Mouse (Mus musculus) adipocyte (in vitro differentiated cells): ENCODE data around the gene Dnajb1.

Experiments
- DNase-seq: peaks from one replicate; pipeline ENCODE4 v3.0.0-alpha.2; 2016; ENCODE audit warnings: low spot score

Gene Dnajb1

GRCm38 (mm10) chr8:83611921-83612320 is 3.9 kb downstream of the Dnajb1 start:
- DNase-seq = no peak

DNA sequence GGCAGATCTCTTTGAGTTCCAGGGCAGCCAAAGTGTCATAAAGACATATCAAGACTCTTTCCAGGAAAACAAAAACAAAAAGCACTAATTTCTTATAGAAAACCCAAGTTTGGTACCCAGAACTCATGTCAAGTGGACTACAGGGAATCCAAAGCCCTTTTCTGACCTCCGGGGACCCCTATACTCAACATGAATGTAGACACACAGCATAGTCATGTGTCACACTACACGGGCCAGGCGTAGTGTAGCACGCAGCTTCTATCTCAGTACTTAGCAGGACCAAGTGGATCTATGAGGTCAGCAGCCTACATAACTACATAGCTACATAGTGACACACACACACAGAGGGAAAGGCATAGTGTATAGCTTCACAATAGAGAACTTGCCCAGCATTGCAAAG is 5.7 kb downstream of the Dnajb1 start:
- DNase-seq = no peak

- no peak for DNase-seq
Measured at GRCm38 (mm10) chr8:83616625-83617024, 8.6 kb downstream of the Dnajb1 start.

DNA sequence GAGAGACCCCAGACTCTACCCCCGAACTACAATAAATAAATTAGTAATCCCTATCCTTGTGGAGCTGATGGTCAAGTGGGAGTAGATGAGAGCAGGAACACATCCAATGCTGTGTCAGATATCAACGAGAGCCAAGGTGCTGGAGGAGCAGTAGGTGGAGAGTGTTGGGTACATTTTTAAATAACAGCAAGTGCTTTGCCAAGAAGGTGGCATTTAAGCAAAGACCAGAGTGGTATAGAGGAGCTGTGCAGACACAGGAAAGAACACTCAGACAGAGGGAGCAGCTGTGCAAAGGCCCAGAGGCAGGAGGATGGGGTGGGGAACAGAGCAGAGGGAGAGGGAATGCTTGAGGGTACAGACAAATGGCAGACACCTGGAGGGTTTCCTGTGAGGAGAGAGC is 9.1 kb downstream of the Dnajb1 start:
- DNase-seq = no peak

DNA sequence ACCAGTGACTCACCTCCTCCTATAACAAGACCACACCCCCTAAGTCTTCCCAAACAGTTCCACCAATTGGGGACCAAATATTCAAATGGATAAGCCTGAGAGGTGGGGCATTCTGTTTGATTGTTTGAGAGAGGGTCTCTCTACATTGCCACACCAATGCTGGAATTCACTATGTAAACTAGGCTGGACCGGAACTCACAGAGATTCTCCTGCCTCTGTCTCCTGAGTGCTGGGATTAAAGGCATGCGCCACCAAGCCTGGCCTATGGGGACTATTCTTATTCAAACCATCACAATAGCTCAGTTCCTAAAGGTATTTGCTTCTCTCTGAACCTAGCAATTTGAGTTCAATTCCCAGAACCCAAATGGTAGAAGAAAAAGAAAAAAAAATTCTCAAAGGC is 10.6 kb downstream of the Dnajb1 start:
- no peak for DNase-seq

DNA sequence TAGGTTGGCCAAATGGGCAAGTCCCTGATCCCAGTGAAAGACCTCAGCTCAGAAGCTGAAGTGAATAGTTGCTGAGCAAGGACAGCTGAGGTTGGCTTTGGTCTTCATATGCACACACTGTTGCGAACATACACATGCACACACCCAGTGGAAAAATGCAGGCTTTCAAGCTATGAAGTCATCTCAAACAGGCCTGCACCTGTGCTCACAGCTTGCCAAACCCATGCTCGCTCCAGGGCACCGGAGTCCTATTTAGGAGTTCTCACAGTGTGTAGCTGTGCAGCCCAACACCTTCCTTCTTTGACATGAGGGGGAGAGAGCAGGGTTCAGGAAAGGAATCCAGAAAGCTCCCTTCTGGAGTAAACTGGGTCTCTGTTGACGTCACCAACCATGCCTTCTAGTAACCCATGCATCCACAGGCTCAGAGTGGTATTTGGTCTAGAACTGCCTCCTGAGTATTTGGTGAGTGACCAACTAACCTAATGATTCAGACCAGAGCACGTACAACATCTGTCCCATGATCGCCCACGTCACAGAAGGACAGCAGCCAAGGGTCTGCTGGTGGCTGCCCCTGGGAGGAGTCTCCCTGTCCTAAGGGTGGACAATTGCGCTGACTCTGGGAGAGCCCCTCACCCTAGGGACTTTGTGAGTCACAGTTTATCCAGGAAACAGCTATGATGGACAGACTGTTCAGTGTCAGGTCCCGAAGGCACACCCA is 11.7 kb downstream of the Dnajb1 start:
- no peak for DNase-seq

DNA sequence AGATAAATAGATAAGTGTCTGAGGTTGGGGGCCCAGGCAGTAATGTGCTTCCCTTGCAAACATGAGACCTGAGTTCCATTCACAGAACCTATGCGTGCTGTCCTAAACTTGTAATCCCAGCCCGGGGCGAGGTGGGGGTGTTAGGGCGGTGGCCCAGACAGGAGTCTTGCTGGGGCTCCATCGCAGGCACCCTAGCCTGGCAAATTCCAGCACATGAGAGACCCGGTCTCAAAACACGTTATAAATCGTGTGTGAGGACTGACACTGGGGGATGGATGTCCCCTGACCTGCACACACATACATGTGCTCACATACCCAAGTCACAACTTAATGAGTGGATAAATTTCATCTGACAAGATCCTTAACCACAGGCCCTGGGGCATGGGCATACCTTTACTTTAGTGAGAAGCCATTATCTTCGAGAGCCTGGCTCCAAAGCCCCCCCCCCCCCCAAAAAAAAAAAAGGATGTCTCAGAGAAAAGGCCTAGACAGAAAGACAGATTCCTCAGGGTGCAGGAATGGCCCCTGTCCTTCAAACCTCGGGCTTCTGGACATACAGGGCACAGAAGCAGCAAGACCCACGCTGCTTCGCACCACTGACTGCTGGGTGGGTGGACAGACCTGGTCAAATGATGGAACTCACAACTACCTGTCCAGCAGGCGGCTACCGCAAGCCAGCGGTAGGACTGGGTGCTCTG is 13.8 kb downstream of the Dnajb1 start:
- DNase-seq = no peak

GRCm38 (mm10) chr8:83622389-83622989 is 14.5 kb downstream of the Dnajb1 start:
- peak; percentile 77 for DNase-seq

- DNase-seq = no peak
Measured at GRCm38 (mm10) chr8:83623549-83623948, 15.6 kb downstream of the Dnajb1 start.

GRCm38 (mm10) chr8:83624739-83625138 is 16.7 kb downstream of the Dnajb1 start:
- no peak for DNase-seq

DNA sequence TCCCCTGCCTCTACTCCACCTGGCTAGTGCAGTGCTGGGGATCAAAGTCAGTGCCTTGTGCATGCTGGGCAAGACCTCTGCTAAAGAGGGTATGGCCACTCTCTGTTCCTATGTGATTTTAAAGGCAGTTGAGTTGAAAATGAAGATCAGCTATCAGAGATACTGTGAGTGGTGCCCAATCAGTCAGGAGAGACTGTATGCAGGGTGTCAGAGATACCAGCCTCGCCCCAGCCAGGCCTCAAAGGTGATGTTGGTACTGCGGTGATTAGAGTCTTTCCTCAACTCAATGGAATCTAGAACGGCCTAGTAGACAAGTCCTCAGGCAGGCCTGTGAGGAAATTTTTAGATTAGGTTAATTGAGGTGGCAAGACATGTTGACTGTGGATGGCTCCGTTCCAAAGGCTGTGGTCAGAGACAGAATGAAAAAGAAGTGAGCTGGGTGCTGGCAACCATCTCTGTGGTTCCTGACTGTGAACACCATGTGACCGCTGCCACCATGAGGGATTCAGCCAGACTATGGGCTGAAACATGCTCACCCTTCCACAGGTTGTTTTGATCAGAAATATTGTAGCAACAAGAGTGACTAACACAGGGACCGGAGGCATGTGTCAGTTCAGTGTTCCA is 17.8 kb downstream of the Dnajb1 start:
- no peak for DNase-seq

DNA sequence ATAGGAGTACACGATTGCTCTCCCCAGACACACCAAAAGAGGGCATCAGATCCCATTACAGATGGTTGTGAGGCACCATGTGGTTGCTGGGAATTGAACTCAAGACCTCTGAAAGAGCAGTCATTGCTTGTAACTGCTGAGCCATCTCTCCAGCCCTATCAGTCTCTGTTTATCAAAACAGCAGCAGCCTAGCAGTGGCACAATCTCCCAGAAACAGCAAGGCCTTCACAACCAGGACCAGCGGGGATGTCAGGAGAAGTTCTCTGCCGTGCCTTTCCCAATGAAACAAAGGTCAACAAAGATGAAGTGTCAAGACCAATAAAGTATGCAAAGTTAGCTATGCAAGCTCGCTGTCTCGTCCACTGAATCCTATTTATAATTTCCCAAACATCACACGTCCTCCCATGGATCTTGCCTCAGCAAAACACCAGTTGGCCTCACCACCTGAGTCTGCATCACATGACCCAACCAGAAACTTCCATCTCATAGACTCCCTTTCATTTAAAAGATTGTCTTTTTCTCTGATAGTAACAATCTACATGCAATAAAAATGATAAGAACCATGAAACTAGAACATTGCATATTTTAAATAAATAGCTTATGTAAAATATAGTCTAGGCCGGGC is 24.2 kb downstream of the Dnajb1 start:
- DNase-seq = no peak

GRCm38 (mm10) chr8:83638856-83639255 is 30.9 kb downstream of the Dnajb1 start:
- DNase-seq = peak; percentile 47

DNA sequence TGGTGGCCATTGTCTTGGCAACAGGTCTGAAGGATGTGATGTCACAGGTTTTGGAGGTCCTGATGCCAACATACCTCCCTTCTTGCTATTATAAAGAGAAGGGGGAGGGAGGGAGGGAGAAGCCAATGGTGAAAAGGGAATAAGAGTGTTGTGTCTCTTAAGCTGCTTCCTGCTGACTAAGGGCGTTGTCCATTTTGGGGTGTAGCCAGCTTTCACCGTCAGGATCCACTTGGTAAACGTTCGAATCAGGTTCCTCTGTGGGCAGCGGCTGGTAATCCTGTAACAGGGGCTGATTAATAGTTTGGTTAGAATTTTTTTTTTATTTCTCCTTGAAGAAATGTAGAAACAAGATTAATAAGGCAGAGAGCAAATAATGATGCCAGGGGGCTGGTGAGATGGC is 31.7 kb downstream of the Dnajb1 start:
- DNase-seq = no peak

DNA sequence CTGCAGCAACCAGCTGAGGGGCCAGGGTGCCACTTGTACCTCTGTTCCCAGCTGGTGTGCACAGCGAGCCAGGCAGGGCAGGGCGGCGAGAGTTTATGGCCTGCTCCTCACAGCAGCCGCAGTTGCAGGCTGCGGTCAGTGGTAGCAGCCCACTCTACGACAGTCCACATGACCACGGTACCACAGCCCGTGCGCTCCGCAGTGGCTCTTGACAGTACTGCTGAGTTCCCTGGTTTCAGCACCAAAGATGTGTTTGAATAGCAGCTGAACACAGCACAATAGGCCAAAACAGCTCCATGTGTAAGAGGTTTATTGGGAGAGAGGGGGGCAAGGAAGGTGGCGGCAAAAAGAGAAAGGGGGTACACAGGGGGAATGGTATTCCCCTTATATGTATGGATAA is 39.5 kb downstream of the Dnajb1 start:
- no peak for DNase-seq

DNA sequence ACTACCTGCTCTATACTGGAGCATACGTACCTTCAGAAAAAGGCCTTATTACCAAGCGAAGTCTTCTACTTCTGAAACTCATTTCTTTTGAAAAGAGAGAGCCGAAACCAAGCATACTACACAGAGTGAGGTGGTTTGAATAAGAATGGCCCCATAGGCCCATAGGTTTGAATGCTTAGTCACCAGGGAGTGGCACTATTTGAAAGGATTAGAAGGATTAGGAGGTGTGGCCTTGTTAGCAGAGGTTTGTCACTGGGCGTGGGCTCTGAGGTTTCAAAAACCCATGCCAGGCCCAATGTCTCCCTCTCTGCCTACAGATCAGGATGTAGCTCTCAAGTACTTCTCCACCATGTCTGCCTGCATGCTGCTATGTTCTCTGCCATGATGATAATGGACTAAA is 40.0 kb downstream of the Dnajb1 start:
- DNase-seq = no peak

- DNase-seq = no peak
Measured at GRCm38 (mm10) chr8:83649699-83650098, 41.7 kb downstream of the Dnajb1 start.

DNA sequence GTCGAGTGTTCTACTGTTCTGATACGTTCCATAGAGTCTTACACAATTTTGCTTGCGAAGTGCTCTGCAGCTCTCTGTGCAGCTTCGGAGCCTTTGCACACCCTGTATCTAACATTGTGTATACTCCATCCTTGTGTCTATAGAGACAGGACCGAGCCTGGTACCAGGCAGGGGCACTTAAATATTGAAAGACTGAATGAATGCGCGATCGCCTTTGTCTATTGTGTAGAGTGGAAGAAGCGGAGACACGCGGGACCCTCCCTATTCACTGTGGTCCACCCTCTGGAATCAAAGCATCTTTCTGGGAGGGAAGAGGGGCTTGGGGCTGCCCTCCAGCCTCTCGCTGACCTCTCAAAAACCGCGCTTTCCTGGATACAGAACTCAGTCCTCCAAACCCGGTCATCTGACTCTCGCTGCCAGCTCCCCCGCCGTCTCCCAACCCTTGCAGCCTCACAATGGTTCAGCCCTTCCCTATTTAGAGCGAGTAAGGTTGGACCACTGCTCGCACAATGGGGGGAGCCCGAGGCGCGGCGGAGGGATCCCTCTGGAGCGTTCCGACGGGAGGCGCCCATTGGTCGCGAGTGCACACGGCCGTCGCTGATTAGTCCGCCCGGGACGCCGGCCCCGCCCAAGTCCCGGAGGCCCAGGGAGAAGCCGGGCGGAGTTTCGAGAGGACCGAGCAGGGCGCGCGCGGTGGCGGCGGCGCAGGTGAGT is 44.2 kb downstream of the Dnajb1 start, which contains the start of gene Gipc1:
Gene Gipc1, plus strand, starts transcription at position 648 of the 714 bp plus-strand sequence.
- peak; percentile 99 for DNase-seq

- peak; percentile 32 for DNase-seq
Measured at GRCm38 (mm10) chr8:83652744-83653661, 45.0 kb downstream of the Dnajb1 start.

GRCm38 (mm10) chr8:83653662-83654017 is 45.6 kb downstream of the Dnajb1 start:
- no peak for DNase-seq

DNA sequence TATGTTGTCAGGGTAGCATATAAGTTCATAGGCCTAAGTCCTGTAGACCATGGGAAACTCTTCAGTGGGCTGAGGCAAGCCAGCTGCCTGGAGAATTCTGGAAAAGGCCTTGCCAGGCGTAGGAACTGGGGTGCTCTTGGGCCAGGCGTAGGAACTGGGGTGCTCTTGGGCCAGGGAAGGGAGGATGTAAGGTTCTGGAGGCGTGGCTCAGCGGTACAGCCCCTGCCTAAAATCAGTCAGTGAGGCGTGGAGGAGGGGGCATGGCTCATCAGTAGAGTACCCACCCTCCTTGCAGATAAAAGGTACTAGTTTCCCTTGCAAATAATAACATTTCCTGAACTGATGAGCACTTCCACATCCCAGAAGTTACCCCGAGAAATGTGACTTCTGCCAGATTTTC is 46.7 kb downstream of the Dnajb1 start:
- no peak for DNase-seq
